Mouse (Mus musculus) B cell, adult 62 days (primary cell): Measurements from ENCODE around the gene Gm26661. TPM values are rescaled to one million over a fixed set of nuclear protein-coding genes. Genes with fewer than 3 reads are reported as not detected.

Experiments used
- total RNA-seq: library from RNA; stranded (reverse); gene quantifications from 4 replicates; pipeline ENCODE4 v1.2.4, GENCODE M21; 2023

Gene Gm26661
- total RNA-seq: not detected in 4 replicates

GRCm38 (mm10) chr14:7791532-7792159, at the start of gene Gm26661:
Gm26661 (plus strand) TSS chr14:7791587.

GRCm38 (mm10) chr14:7817770-7818462, 26.5 kb downstream of the Gm26661 start, which contains the start of gene Flnb:
Flnb (plus strand) TSS chr14:7817957.

Other genes starting within 250 kb of the Gm26661 start
- not detected in 4 replicates for gene Gm3558, start 223.0 kb upstream of the Gm26661 start, total RNA-seq
- gene Gm10338, start 196.0 kb upstream of the Gm26661 start, total RNA-seq: not detected in 4 replicates
- gene Gm10128, start 147.6 kb upstream of the Gm26661 start, total RNA-seq: not detected in 4 replicates
- 14.4 to 16.3 TPM (median 15.9 TPM) in 4 replicates for gene Flnb, start 26.4 kb downstream of the Gm26661 start, total RNA-seq
- gene Gm45521, start 165.7 kb downstream of the Gm26661 start, total RNA-seq: not detected in 4 replicates
- 9.2 to 10.1 TPM (median 9.3 TPM) in 4 replicates for gene Dnase1l3, start 203.0 kb downstream of the Gm26661 start, total RNA-seq
- gene Abhd6, start 211.3 kb downstream of the Gm26661 start, total RNA-seq: 9.7 to 13.9 TPM (median 11.5 TPM) in 4 replicates